Mouse (Mus musculus) left cerebral cortex, postnatal 4 days (tissue): ENCODE measurements around the gene Bag2. TPM values are rescaled to one million over a fixed set of nuclear protein-coding genes. Genes with fewer than 3 reads are reported as not detected.
"Not testable (repeated sequence)": the region's sequence is repeated elsewhere in the genome, so short reads cannot be mapped to it uniquely, and the experiment has no call there.

Source experiments
- DNase-seq: peaks from one replicate; pipeline ENCODE4 v3.0.0-alpha.2; 2022
- intact Hi-C: fragments of 180-260 bp; cut with DNase I; formaldehyde crosslinking; loops from one replicate; pipeline ENCODE4 v1.15.1; 2025
- total RNA-seq, 2 experiments: library from RNA; stranded (reverse); gene quantifications; 2 replicates each; pipeline ENCODE4 v1.2.3; 2021

The Bag2 gene
- total RNA-seq, 2 experiments from 2014 or later: 14.4 to 17.6 TPM

GRCm38 (mm10) chr1:33754089-33754488, 3.5 kb downstream of the Bag2 start:
- no peak for DNase-seq
- intact Hi-C loops: loop anchor here (10.0 kb wide), 1 partner anchor 211 kb away; no protein-coding TSS in a partner anchor

DNA sequence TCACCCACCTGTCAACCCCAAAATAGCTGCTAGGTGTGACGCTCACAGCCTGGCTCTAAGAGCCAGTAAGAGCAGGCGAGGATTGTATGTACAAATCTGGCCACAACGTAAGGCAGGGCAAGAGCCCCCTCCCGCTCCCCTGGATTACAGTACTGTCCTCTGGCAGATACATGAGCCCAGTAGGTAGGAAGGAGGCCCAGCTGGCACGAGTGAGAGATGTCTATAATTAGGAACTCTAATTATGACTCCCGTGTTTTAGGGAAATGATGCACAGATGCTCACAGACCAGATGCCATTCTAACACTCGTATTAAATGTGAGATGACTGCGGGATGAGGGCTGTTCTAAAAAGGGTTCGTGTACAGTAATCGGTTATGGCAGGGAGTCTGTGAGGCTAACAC, 6.3 kb downstream of the Bag2 start:
- intact Hi-C loops: loop anchor here (10.0 kb wide), 1 partner anchor 214 kb away; no protein-coding TSS in a partner anchor
- peak; percentile 66 for DNase-seq

GRCm38 (mm10) chr1:33749709-33750108, 7.9 kb downstream of the Bag2 start:
- DNase-seq: not testable (repeated sequence)
- intact Hi-C loops: loop anchor here (10.0 kb wide), 1 partner anchor 215 kb away; no protein-coding TSS in a partner anchor

DNA sequence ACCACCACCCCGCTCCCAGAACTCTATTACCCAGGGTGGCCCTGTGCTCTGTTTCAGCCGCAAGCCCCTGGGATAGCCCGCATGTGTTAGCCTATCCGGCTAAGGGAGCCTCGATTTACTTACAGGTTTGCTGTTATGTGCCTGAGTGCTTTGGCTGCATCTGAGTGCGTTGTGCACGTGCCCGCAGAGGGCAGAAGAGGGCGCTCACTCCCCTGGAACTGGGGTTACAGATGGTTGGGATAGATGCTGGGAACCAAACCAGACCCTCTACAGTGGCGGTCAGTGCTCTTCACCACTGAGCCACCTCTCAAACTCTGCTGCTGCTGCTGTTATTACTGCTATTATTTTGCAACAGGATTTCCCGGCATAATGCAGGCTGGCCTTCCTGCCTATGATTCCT, 8.5 kb downstream of the Bag2 start:
- intact Hi-C loops: no loop called here
- no peak for DNase-seq

GRCm38 (mm10) chr1:33745901-33746300, 11.7 kb downstream of the Bag2 start:
- no peak for DNase-seq
- intact Hi-C loops: no loop called here

- intact Hi-C loops, DNase-seq: not testable (repeated sequence)
These were observed 12.8 kb downstream of the Bag2 start for GRCm38 (mm10) chr1:33744815-33745214.

- peak; percentile 32 for DNase-seq
- intact Hi-C loops: no loop called here
These were observed 14.7 kb downstream of the Bag2 start for GRCm38 (mm10) chr1:33742903-33743302.

GRCm38 (mm10) chr1:33739302-33739701, 18.3 kb downstream of the Bag2 start:
- peak; percentile 86 for DNase-seq
- intact Hi-C loops: loop anchor here (5.0 kb wide), 1 partner anchor 67 kb away; no protein-coding TSS in a partner anchor

- DNase-seq: no peak
- intact Hi-C loops: loop anchor here (5.0 kb wide), 1 partner anchor 66 kb away; no protein-coding TSS in a partner anchor
These were observed 18.8 kb downstream of the Bag2 start for GRCm38 (mm10) chr1:33738681-33739278.

GRCm38 (mm10) chr1:33738281-33738680, 19.3 kb downstream of the Bag2 start:
- intact Hi-C loops: loop anchor here (5.0 kb wide), 1 partner anchor 66 kb away; no protein-coding TSS in a partner anchor
- no peak for DNase-seq

GRCm38 (mm10) chr1:33734001-33734685, 23.5 kb downstream of the Bag2 start:
- DNase-seq: no peak
- intact Hi-C loops: no loop called here

DNA sequence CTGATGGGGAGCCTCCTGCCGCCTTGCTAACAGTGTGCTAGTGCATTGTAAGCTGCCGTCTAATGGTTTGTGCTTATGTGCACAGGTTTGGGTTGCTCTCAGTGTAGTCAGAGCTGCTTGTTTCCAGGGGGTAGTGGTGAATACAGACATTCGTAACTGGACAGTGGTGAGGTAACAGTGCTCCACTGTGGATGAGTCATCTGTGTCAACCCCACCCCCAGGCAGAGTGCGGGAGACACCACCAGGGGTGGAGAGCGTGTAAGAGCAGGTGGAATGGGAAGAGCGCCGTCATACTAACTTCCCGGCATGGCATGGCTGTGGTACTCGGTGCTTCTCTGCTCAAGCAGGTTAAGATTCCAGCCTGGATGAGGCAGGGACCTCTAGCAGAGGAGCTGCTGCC, 24.6 kb downstream of the Bag2 start:
- DNase-seq: no peak
- intact Hi-C loops: no loop called here

GRCm38 (mm10) chr1:33725086-33725485, 32.5 kb downstream of the Bag2 start:
- no peak for DNase-seq
- intact Hi-C loops: no loop called here

GRCm38 (mm10) chr1:33724516-33724915, 33.1 kb downstream of the Bag2 start:
- intact Hi-C loops: loop anchor here (5.0 kb wide), 1 partner anchor 52 kb away; no protein-coding TSS in a partner anchor
- no peak for DNase-seq

GRCm38 (mm10) chr1:33721020-33721419, 36.6 kb downstream of the Bag2 start:
- intact Hi-C loops: loop anchor here (5.0 kb wide), 1 partner anchor 49 kb away; no protein-coding TSS in a partner anchor
- DNase-seq: no peak

- no peak for DNase-seq
- intact Hi-C loops: loop anchor here (5.0 kb wide), 1 partner anchor 48 kb away; no protein-coding TSS in a partner anchor
These were observed 37.4 kb downstream of the Bag2 start for GRCm38 (mm10) chr1:33720231-33720630.

GRCm38 (mm10) chr1:33719733-33720225, 37.8 kb downstream of the Bag2 start, which contains the start of gene Rab23:
Gene Rab23, plus strand, starts transcription at chr1:33719887.
- DNase-seq: peak; percentile 82
- intact Hi-C loops: loop anchor here (5.0 kb wide), 1 partner anchor 47 kb away; no protein-coding TSS in a partner anchor

GRCm38 (mm10) chr1:33717636-33718035, 40.0 kb downstream of the Bag2 start:
- no peak for DNase-seq
- intact Hi-C loops: no loop called here

DNA sequence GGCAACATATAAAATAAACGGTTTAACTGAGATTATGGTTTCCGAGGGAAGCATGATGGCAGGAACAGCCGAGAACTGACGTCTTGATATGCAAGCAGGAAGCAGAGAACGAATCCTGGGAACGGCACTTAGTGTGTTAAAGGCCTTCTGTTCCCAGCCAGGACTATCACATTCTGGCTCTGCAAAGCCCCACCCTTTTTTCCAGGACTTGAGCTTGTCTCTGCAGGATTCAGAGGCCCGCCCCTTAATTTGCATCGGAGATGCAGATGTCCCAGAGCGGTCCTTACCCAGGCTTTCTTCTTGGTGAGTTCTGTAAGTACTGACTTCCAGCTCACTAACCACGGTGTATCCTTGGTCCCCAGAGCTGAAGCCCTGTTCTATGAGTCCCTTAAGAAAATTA, 42.8 kb downstream of the Bag2 start:
- no peak for DNase-seq
- intact Hi-C loops: no loop called here

DNA sequence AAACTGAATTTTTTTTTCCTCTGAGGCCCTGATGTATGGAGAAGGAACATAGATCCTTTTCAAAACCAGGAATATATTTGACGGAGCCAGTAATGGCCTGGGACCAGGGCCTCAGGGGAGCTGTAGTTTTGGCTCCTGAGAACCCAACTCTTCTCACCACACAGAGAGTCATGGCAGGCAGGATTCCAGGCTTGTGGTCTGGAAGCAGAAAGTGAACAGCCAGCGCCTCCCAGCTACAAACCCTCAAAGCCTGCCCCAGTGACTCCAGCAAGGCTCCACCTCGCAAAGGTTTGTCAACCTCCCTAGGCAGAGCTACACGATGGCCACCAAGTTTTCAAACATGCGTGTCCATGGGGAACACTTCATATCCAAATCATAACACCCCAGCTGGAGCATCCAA, 45.6 kb downstream of the Bag2 start:
- intact Hi-C loops: no loop called here

GRCm38 (mm10) chr1:33709615-33710014, 48.0 kb downstream of the Bag2 start:
- intact Hi-C loops: no loop called here
- DNase-seq: no peak

More for the DNA sequence above, 45.6 kb downstream of the Bag2 start:
- no peak for DNase-seq
